Mouse (Mus musculus): ENCODE measurements around the gene Lgr4. TPM values are rescaled to one million over a fixed set of nuclear protein-coding genes. Genes with fewer than 3 reads are reported as not detected.

The Lgr4 gene
- polyA plus RNA-seq, 1 experiment, result 21.6 TPM

GRCm38 (mm10) chr2:109984930-109985329, 67.5 kb downstream of the Lgr4 start:
- H3K27me3 ChIP-seq (ENCODE audit: control insufficient read depth, insufficient read depth, low read length), result no peaks in the 10 kb centered on the region
- no peak overlapping the region for H3K27ac ChIP-seq (ENCODE audit: insufficient read depth, low read length)
- DNase-seq, result no peak
- H3K4me1 ChIP-seq (ENCODE audit: control insufficient read depth, insufficient read depth, low read length), result no peaks in the 10 kb centered on the region; the same call in 1 of the 2 replicates
- 94% methylated on average over 1 of the region's 1 CpGs for WGBS
- no peak for TF ChIP-seq CTCF (IDR thresholded peaks at IDR 0.05; ENCODE audit: borderline replicate concordance, insufficient read depth, low read depth, low read length)
- no peak for TF ChIP-seq POLR2A (IDR thresholded peaks at IDR 0.05; ENCODE audit: borderline replicate concordance, insufficient read depth, low read length)
- H3K4me3 ChIP-seq (replicated peaks; ENCODE audit: insufficient read depth, low read depth, low read length), result no peak overlapping the region

DNA sequence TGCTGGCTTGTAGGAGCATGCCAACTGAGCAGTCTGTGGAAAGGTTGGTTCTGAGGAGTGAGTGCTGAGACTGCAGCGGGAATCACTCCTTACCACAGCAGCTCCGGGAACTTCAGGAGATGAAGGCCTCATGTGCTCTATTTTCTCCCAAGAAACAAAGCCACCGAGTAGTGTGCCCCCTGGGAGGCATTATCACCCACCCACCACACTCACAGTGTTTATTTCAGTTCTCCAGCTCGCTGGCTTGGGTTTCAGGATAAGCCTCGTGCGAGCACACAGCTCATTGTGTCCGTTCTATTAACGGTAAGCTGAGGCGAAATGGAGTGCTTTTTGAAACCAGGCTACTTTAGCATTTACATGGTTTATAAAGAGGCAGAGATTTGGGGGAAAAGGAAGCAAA, 68.1 kb downstream of the Lgr4 start:
- Histone ChIP-seq H3K4me1 (ENCODE audit: control insufficient read depth, insufficient read depth, low read length) (no peaks in the 10 kb centered on the region; the same call in 1 of the 2 replicates), H3K27ac (ENCODE audit: insufficient read depth, low read length) (no peak overlapping the region), H3K4me3 (replicated peaks; ENCODE audit: insufficient read depth, low read depth, low read length) (no peak overlapping the region), H3K27me3 (ENCODE audit: control insufficient read depth, insufficient read depth, low read length) (no peaks in the 10 kb centered on the region)
- WGBS, result 77% methylated on average over 9 of the region's 9 CpGs
- no peak for DNase-seq
- TF ChIP-seq POLR2A (IDR thresholded peaks at IDR 0.05; ENCODE audit: borderline replicate concordance, insufficient read depth, low read length), result no peak

- WGBS, result 85% methylated on average over 11 of the region's 11 CpGs
- Histone ChIP-seq H3K4me3 (replicated peaks; ENCODE audit: insufficient read depth, low read depth, low read length) (no peak overlapping the region), H3K4me1 (ENCODE audit: control insufficient read depth, insufficient read depth, low read length) (no peaks in the 10 kb centered on the region; the same call in 1 of the 2 replicates), H3K27ac (ENCODE audit: insufficient read depth, low read length) (no peak overlapping the region), H3K27me3 (ENCODE audit: control insufficient read depth, insufficient read depth, low read length) (no peaks in the 10 kb centered on the region)
- TF ChIP-seq CTCF (IDR thresholded peaks at IDR 0.05; ENCODE audit: borderline replicate concordance, insufficient read depth, low read depth, low read length), result no peak
- TF ChIP-seq POLR2A (IDR thresholded peaks at IDR 0.05; ENCODE audit: borderline replicate concordance, insufficient read depth, low read length), result no peak
- no peak for DNase-seq
Observed at GRCm38 (mm10) chr2:109986036-109986785, 68.8 kb downstream of the Lgr4 start.

DNA sequence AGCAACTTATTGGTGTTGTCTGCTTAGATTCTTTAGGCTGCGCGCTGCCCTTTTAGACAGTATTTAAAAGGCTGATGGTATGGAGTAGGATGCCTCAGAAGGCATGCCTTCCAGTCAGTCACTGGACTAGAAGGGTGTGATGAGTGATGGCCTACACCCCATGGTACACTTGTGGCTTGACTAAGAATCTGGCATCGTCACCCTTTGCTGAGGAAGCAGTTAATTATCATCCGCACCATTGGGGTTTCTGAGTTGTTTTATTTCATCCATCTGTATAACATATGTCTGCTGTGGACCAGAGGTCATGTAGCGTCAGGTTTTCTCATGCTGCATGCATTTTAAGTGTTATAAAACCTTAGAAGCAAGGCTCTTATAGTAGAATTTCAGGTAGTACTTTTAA, 70.5 kb downstream of the Lgr4 start:
- Histone ChIP-seq H3K27ac (ENCODE audit: insufficient read depth, low read length) (no peak overlapping the region), H3K27me3 (ENCODE audit: control insufficient read depth, insufficient read depth, low read length) (no peaks in the 10 kb centered on the region), H3K4me3 (replicated peaks; ENCODE audit: insufficient read depth, low read depth, low read length) (no peak overlapping the region), H3K4me1 (ENCODE audit: control insufficient read depth, insufficient read depth, low read length) (no peaks in the 10 kb centered on the region; the same call in 1 of the 2 replicates)
- 66% methylated on average over 5 of the region's 5 CpGs for WGBS
- no peak for DNase-seq
- TF ChIP-seq CTCF (IDR thresholded peaks at IDR 0.05; ENCODE audit: borderline replicate concordance, insufficient read depth, low read depth, low read length), result no peak
- no peak for TF ChIP-seq POLR2A (IDR thresholded peaks at IDR 0.05; ENCODE audit: borderline replicate concordance, insufficient read depth, low read length)

DNA sequence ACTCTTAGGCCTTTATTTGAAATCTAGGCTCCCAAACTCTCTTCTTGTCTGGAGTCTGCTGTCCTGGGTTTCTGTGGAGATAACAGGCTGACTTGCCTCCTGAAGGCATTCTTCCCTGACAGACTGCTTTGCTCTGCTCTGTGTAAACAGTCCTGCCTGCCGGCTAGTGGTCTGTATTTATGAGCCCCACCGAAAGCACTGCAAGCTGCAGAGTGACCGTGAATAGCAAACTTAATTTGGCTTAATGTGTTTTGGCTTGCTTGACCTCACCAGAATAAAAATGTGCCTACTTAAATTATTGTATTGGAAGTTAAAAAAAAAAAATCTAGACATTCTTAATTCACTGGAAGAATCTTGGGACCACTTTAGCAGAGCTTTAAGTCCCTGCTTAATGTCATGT, 71.7 kb downstream of the Lgr4 start:
- Histone ChIP-seq H3K27me3 (ENCODE audit: control insufficient read depth, insufficient read depth, low read length) (no peaks in the 10 kb centered on the region), H3K4me1 (ENCODE audit: control insufficient read depth, insufficient read depth, low read length) (no peaks in the 10 kb centered on the region; the same call in 1 of the 2 replicates), H3K27ac (ENCODE audit: insufficient read depth, low read length) (no peak overlapping the region), H3K4me3 (replicated peaks; ENCODE audit: insufficient read depth, low read depth, low read length) (no peak overlapping the region)
- WGBS, result 72% methylated on average over 3 of the region's 3 CpGs
- TF ChIP-seq POLR2A (IDR thresholded peaks at IDR 0.05; ENCODE audit: borderline replicate concordance, insufficient read depth, low read length), result no peak
- DNase-seq, result no peak

GRCm38 (mm10) chr2:109989679-109990473, 72.4 kb downstream of the Lgr4 start:
- TF ChIP-seq POLR2A (IDR thresholded peaks at IDR 0.05; ENCODE audit: borderline replicate concordance, insufficient read depth, low read length), result no peak
- TF ChIP-seq CTCF (IDR thresholded peaks at IDR 0.05; ENCODE audit: borderline replicate concordance, insufficient read depth, low read depth, low read length), result no peak
- no peaks in the 10 kb centered on the region for H3K27me3 ChIP-seq (ENCODE audit: control insufficient read depth, insufficient read depth, low read length)

DNA sequence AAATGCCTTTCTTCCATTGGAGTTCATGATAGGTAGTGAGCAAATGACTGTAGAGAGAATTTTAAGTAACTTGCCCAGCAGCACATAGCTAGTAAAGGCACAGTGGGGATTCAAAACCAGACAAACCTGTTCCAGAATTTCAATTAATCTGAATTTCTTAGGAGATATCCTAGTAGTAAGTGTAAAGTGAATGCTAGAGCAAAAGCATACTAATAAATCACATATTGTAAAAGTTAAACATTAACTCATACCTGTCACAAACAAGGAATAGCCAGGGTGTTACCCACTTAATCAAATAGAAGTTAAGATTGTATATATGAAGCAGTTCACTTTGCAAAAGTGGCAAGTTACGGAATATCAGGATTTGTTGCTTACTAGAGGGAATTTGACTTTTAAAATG, 74.3 kb downstream of the Lgr4 start:
- Histone ChIP-seq H3K27me3 (ENCODE audit: control insufficient read depth, insufficient read depth, low read length) (no peaks in the 10 kb centered on the region), H3K4me3 (replicated peaks; ENCODE audit: insufficient read depth, low read depth, low read length) (no peak overlapping the region), H3K27ac (ENCODE audit: insufficient read depth, low read length) (no peak overlapping the region), H3K4me1 (ENCODE audit: control insufficient read depth, insufficient read depth, low read length) (no peaks in the 10 kb centered on the region; the same call in 1 of the 2 replicates)
- TF ChIP-seq CTCF (IDR thresholded peaks at IDR 0.05; ENCODE audit: borderline replicate concordance, insufficient read depth, low read depth, low read length) (no peak), POLR2A (IDR thresholded peaks at IDR 0.05; ENCODE audit: borderline replicate concordance, insufficient read depth, low read length) (no peak)
- no peak for DNase-seq
- WGBS, result 100% methylated on average over 1 of the region's 1 CpGs

More at GRCm38 (mm10) chr2:109989679-109990473, 72.4 kb downstream of the Lgr4 start:
- 78% methylated on average over 8 of the region's 8 CpGs for WGBS
- H3K4me1 ChIP-seq (ENCODE audit: control insufficient read depth, insufficient read depth, low read length), result no peaks in the 10 kb centered on the region; the same call in 1 of the 2 replicates
- H3K27ac ChIP-seq (ENCODE audit: insufficient read depth, low read length), result no peak overlapping the region
- DNase-seq, result no peak
- H3K4me3 ChIP-seq (replicated peaks; ENCODE audit: insufficient read depth, low read depth, low read length), result no peak overlapping the region

Data from cerebellum, adult 2 months (tissue).